Mouse (Mus musculus) heart, adult 2 months (tissue): ENCODE data around the gene Socs2.

ENCODE experiments used
- CTCF ChIP-seq: fragments of 200-600 bp; IDR thresholded peaks from 2 replicates; pipeline ENCODE4 v1.8.1; 2022; ENCODE audit warnings: antibody characterized with exemption, mild to moderate bottlenecking, moderate library complexity
- EP300 ChIP-seq: fragments of 200-500 bp; IDR thresholded peaks from 2 replicates; pipeline ENCODE4 v1.6.1; 2011; ENCODE audit warnings: low read depth, low read length, control low read depth; ENCODE audit not compliant: insufficient read depth
- POLR2A ChIP-seq: fragments of 200-500 bp; IDR thresholded peaks from 2 replicates; pipeline ENCODE4 v1.6.1; 2011; ENCODE audit warnings: mild to moderate bottlenecking, low read depth, low read length, control low read depth; ENCODE audit not compliant: insufficient read depth

- TF ChIP-seq CTCF (no peak), POLR2A (no peak), EP300 (no peak)
Observed at GRCm38 (mm10) chr10:95426207-95427115, 9.5 kb upstream of the Socs2 start.
